Mouse (Mus musculus): Measurements from ENCODE around the gene Nfic.
A peak's percentile ranks its signal among the peaks of the same experiment; 100 is the strongest.

The Nfic gene

GRCm38 (mm10) chr10:81387716-81388115, 67.7 kb downstream of the Nfic start:
- no peak for DNase-seq (ENCODE audit: low spot score in 2 of 2)

- DNase-seq (ENCODE audit: low spot score in 2 of 2), result no peak
Measured at GRCm38 (mm10) chr10:81385603-81386306, 69.7 kb downstream of the Nfic start.

GRCm38 (mm10) chr10:81384605-81384982, 70.8 kb downstream of the Nfic start:
- no peak for DNase-seq (ENCODE audit: low spot score in 2 of 2)

GRCm38 (mm10) chr10:81383802-81384604, 71.4 kb downstream of the Nfic start, which contains the start of the genes Dohh and Gm48551:
Gene Dohh, plus strand, starts transcription at chr10:81384428.
Gene Gm48551, plus strand, starts transcription at chr10:81384466.
- DNase-seq (ENCODE audit: low spot score in 2 of 2), result peak; percentile 98 to 99

- no peak for DNase-seq (ENCODE audit: low spot score in 2 of 2)
Measured at GRCm38 (mm10) chr10:81382039-81382438, 73.4 kb downstream of the Nfic start.

GRCm38 (mm10) chr10:81379809-81380378, 75.5 kb downstream of the Nfic start:
- no peak for DNase-seq (ENCODE audit: low spot score in 2 of 2)

GRCm38 (mm10) chr10:81379183-81379553, 76.3 kb downstream of the Nfic start:
- no peak for DNase-seq (ENCODE audit: low spot score in 2 of 2)

GRCm38 (mm10) chr10:81378553-81379182, 76.8 kb downstream of the Nfic start:
- peak; percentile 100 for DNase-seq (ENCODE audit: low spot score in 2 of 2)

- no peak for DNase-seq (ENCODE audit: low spot score in 2 of 2)
Measured at GRCm38 (mm10) chr10:81377793-81378552, 77.5 kb downstream of the Nfic start, which contains the start of gene Fzr1. Gene Fzr1, minus strand, starts transcription at chr10:81378516.

- DNase-seq (ENCODE audit: low spot score in 2 of 2), result no peak
Measured at GRCm38 (mm10) chr10:81377362-81377664, 78.1 kb downstream of the Nfic start.

GRCm38 (mm10) chr10:81376561-81377361, 78.7 kb downstream of the Nfic start:
- no peak for DNase-seq (ENCODE audit: low spot score in 2 of 2)

GRCm38 (mm10) chr10:81375322-81375721, 80.1 kb downstream of the Nfic start:
- DNase-seq (ENCODE audit: low spot score in 2 of 2), result no peak

- no peak for DNase-seq (ENCODE audit: low spot score in 2 of 2)
Measured at GRCm38 (mm10) chr10:81367207-81367495, 88.3 kb downstream of the Nfic start.

GRCm38 (mm10) chr10:81366477-81367206, 88.8 kb downstream of the Nfic start:
- DNase-seq (ENCODE audit: low spot score in 2 of 2), result no peak

- DNase-seq (ENCODE audit: low spot score in 2 of 2), result no peak
Measured at GRCm38 (mm10) chr10:81365672-81366476, 89.6 kb downstream of the Nfic start, which contains the start of gene 4930404N11Rik. Gene 4930404N11Rik, minus strand, starts transcription at chr10:81365816.

- no peak for DNase-seq (ENCODE audit: low spot score in 2 of 2)
Measured at GRCm38 (mm10) chr10:81365073-81365472, 90.4 kb downstream of the Nfic start.

- no peak for DNase-seq (ENCODE audit: low spot score in 2 of 2)
Measured at GRCm38 (mm10) chr10:81364666-81365065, 90.8 kb downstream of the Nfic start.

GRCm38 (mm10) chr10:81363436-81364346, 91.7 kb downstream of the Nfic start:
- no peak for DNase-seq (ENCODE audit: low spot score in 2 of 2)
